Mouse (Mus musculus): ENCODE measurements around the gene Il17rb. TPM values are rescaled to one million over a fixed set of nuclear protein-coding genes. Genes with fewer than 3 reads are reported as not detected.

Il17rb gene
- polyA plus RNA-seq, 1 experiment from 2014 or later, result 1.4 TPM

Small RNAs within 50 kb of the gene (microRNA-seq; reads per million reads assigned to microRNA genes)
- not detected for gene Mir6947

Other genes starting within 250 kb of the Il17rb start
- gene Selenok, start 40.6 kb downstream of the Il17rb start, polyA plus RNA-seq (2016; fragmentation: Nextera tagmentation; extraction: Ambion mirVana), result 402 and 419 TPM in 2 replicates
- gene Actr8, start 30.6 kb downstream of the Il17rb start, polyA plus RNA-seq (2016; fragmentation: Nextera tagmentation; extraction: Ambion mirVana), result 94.9 and 109 TPM in 2 replicates
- gene Chdh, start 127 bp upstream of the Il17rb start, polyA plus RNA-seq (2016; fragmentation: Nextera tagmentation; extraction: Ambion mirVana), result 0.05 and 0.24 TPM in 2 replicates